Mouse (Mus musculus) neural tube, embryonic 12.5 days (tissue): Measurements from ENCODE around the gene Zfp346. TPM values are rescaled to one million over a fixed set of nuclear protein-coding genes. Genes with fewer than 3 reads are reported as not detected.
A peak's percentile ranks its signal among the peaks of the same experiment; 100 is the strongest.

Experiments
- ATAC-seq: fragments of 200-750 bp; cut with Nextera tagmentation; 2 replicates; pipeline ENCODE4 v1.8.0; 2017; ENCODE audit warnings: low read depth, mild to moderate bottlenecking, moderate TSS enrichment, moderate library complexity; ENCODE audit not compliant: low FRiP score
- H3K27ac ChIP-seq: fragments of 300-500 bp; sonication (generic); 2 replicates; pipeline ENCODE4 v1.5.1; 2016
- H3K27me3 ChIP-seq: fragments of 300-500 bp; sonication (generic); replicated peaks from 2 replicates; pipeline ENCODE4 v1.6.1; 2016; ENCODE audit warnings: mild to moderate bottlenecking
- H3K36me3 ChIP-seq: fragments of 300-500 bp; sonication (generic); 2 replicates; pipeline ENCODE4 v1.6.1; 2016; ENCODE audit warnings: mild to moderate bottlenecking
- H3K4me1 ChIP-seq: fragments of 300-500 bp; sonication (generic); 2 replicates; pipeline ENCODE4 v1.6.1; 2016
- H3K4me2 ChIP-seq: fragments of 300-500 bp; sonication (generic); replicated peaks from 2 replicates; pipeline ENCODE4 v1.6.1; 2016; ENCODE audit warnings: mild to moderate bottlenecking
- H3K4me3 ChIP-seq: fragments of 300-500 bp; sonication (generic); 2 replicates; pipeline ENCODE4 v1.5.1; 2016
- H3K9ac ChIP-seq: fragments of 300-500 bp; sonication (generic); 2 replicates; pipeline ENCODE4 v1.6.1; 2016; ENCODE audit warnings: mild to moderate bottlenecking
- H3K9me3 ChIP-seq: fragments of 300-500 bp; sonication (generic); 2 replicates; pipeline ENCODE4 v1.6.1; 2016; ENCODE audit warnings: mild to moderate bottlenecking
- WGBS: fragments of 180-500 bp; shearing (Covaris S2); methylation state at CpG from one replicate; pipeline ENCODE4 v1.1.7; 2016; 5-methylcytosine and 5-hydroxymethylcytosine counted together
- polyA plus RNA-seq: library from polyadenylated mRNA; unstranded; fragments of >200 nt; fragmentation: Nextera tagmentation; extraction: Ambion mirVana; gene quantifications from 2 replicates; pipeline ENCODE4 v1.2.1, GENCODE M21; 2016

The Zfp346 gene
- polyA plus RNA-seq, 1 experiment from 2014 or later = 26.1 TPM

DNA sequence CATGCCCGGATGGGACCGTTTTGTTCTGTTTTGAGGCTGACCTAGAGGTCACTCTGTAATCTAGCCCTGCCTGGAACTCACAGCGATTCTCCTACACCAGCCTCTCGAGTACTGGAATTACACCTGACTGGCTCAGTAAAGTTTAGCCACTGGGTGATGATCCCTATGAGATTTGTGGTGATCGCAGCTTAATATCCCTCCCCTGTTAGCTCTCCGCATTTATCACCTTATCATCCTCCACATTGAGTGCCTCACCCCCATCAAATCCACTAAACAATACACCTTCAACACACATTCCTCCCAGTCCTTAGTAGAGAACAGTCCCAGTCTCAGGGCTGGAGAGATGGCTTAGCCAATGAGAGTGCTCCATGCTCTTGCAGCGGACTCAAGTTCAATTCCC lies 57.3 kb downstream of the Zfp346 start:
- Histone ChIP-seq H3K9me3 (no peaks in the 10 kb centered on the region), H3K4me3 (no peak overlapping the region), H3K27ac (no peak overlapping the region), H3K36me3 (no peaks in the 10 kb centered on the region), H3K4me1 (no peaks in the 10 kb centered on the region), H3K27me3 (no peaks in the 10 kb centered on the region), H3K9ac (no peak overlapping the region), H3K4me2 (no peak overlapping the region)
- WGBS = 68% methylated on average over 7 of the region's 7 CpGs
- no peak for ATAC-seq

- no peak for ATAC-seq
- H3K9me3 ChIP-seq = no peaks in the 10 kb centered on the region
- 63% methylated on average over 5 of the region's 5 CpGs for WGBS
Measured at GRCm38 (mm10) chr13:55163553-55163952, 58.4 kb downstream of the Zfp346 start.

GRCm38 (mm10) chr13:55165831-55166339 lies 60.8 kb downstream of the Zfp346 start:
- ATAC-seq = no peak
- no peak overlapping the region for H3K4me2 ChIP-seq
- no peaks in the 10 kb centered on the region for H3K27me3 ChIP-seq
- H3K9me3 ChIP-seq = no peaks in the 10 kb centered on the region
- WGBS = 92% methylated on average over 16 of the region's 16 CpGs
- no peak overlapping the region for H3K27ac ChIP-seq
- H3K36me3 ChIP-seq = no peaks in the 10 kb centered on the region
- H3K9ac ChIP-seq = no peak overlapping the region
- H3K4me3 ChIP-seq = no peak overlapping the region
- peaks cover 10% of the 10 kb centered on the region; the same call in 1 of the 2 replicates for H3K4me1 ChIP-seq

More at GRCm38 (mm10) chr13:55163553-55163952, 58.4 kb downstream of the Zfp346 start:
- no peak overlapping the region for H3K27ac ChIP-seq
- H3K36me3 ChIP-seq = no peaks in the 10 kb centered on the region
- no peak overlapping the region for H3K9ac ChIP-seq
- no peak overlapping the region for H3K4me3 ChIP-seq
- 0 out of 2 replicates have a peak, but pooled peaks cover 3% of the 10 kb centered on the region for H3K4me1 ChIP-seq
- H3K4me2 ChIP-seq = no peak overlapping the region
- no peaks in the 10 kb centered on the region for H3K27me3 ChIP-seq

GRCm38 (mm10) chr13:55166806-55167725 lies 62.0 kb downstream of the Zfp346 start:
- Histone ChIP-seq H3K27me3 (no peaks in the 10 kb centered on the region), H3K4me3 (no peak overlapping the region), H3K27ac (no peak overlapping the region), H3K4me2 (no peak overlapping the region), H3K36me3 (no peaks in the 10 kb centered on the region), H3K4me1 (peaks cover 20% of the 10 kb centered on the region), H3K9me3 (no peaks in the 10 kb centered on the region), H3K9ac (no peak overlapping the region)
- no peak for ATAC-seq
- 91% methylated on average over 32 of the region's 32 CpGs for WGBS

- Histone ChIP-seq H3K4me1 (peaks cover 27% of the 10 kb centered on the region), H3K36me3 (no peaks in the 10 kb centered on the region), H3K27ac (no peak overlapping the region), H3K4me2 (no peak overlapping the region), H3K9me3 (no peaks in the 10 kb centered on the region), H3K27me3 (no peaks in the 10 kb centered on the region), H3K9ac (no peak overlapping the region), H3K4me3 (no peak overlapping the region)
- 76% methylated on average over 11 of the region's 11 CpGs for WGBS
- no peak for ATAC-seq
Measured at GRCm38 (mm10) chr13:55167798-55168197, 62.7 kb downstream of the Zfp346 start.

GRCm38 (mm10) chr13:55168255-55168654 lies 63.1 kb downstream of the Zfp346 start:
- Histone ChIP-seq H3K4me3 (no peak overlapping the region), H3K9me3 (no peaks in the 10 kb centered on the region), H3K9ac (no peak overlapping the region), H3K4me2 (no peak overlapping the region), H3K27ac (0 out of 2 replicates have a peak overlapping the region, but pooled peaks have one; percentile 5), H3K36me3 (no peaks in the 10 kb centered on the region), H3K27me3 (no peaks in the 10 kb centered on the region), H3K4me1 (peaks cover 27% of the 10 kb centered on the region)
- WGBS = 95% methylated on average over 5 of the region's 5 CpGs
- ATAC-seq = no peak

- peaks cover 27% of the 10 kb centered on the region for H3K4me1 ChIP-seq
- no peaks in the 10 kb centered on the region for H3K9me3 ChIP-seq
- no peaks in the 10 kb centered on the region for H3K27me3 ChIP-seq
- 42% methylated on average over 13 of the region's 13 CpGs for WGBS
- H3K36me3 ChIP-seq = no peaks in the 10 kb centered on the region
- H3K4me3 ChIP-seq = no peak overlapping the region
- no peak overlapping the region for H3K9ac ChIP-seq
- peak; percentile 83 for ATAC-seq
- H3K4me2 ChIP-seq = no peak overlapping the region; the same call in 1 of the 2 replicates
- 0 out of 2 replicates have a peak overlapping the region, but pooled peaks have one; percentile 5 for H3K27ac ChIP-seq
Measured at GRCm38 (mm10) chr13:55168958-55169369, 63.9 kb downstream of the Zfp346 start.

GRCm38 (mm10) chr13:55171517-55172335 lies 66.6 kb downstream of the Zfp346 start:
- Histone ChIP-seq H3K4me3 (no peak overlapping the region), H3K36me3 (no peaks in the 10 kb centered on the region), H3K9me3 (no peaks in the 10 kb centered on the region), H3K9ac (0 out of 2 replicates have a peak overlapping the region, but pooled peaks have one; percentile 40), H3K4me1 (peaks cover 27% of the 10 kb centered on the region), H3K27ac (peak overlapping the region; percentile 62; the same call in 1 of the 2 replicates), H3K4me2 (peak overlapping the region; percentile 47), H3K27me3 (no peaks in the 10 kb centered on the region)
- ATAC-seq = peak; percentile 72
- WGBS = 14% methylated on average over 26 of the region's 26 CpGs

DNA sequence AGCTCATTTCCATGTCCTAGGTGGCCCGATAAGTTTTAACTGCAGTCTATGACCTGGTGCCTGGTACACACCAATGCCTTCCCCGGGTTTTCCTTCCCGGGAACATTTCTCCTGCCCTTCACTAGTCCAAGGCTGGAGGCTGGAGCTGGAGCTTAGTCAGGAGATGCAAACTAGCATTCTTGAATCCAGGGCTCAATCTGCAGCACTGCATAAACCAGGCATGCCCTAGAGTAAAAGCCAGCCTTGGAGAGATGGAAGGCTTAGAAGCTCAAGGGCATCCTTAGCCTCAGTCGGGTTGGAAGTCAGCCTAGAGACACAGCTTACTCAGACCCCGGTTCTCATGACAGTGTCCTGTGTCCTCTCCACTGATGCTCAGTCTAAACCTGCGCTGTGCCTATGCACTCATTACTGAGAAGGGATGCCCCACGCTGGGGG lies 67.2 kb downstream of the Zfp346 start:
- Histone ChIP-seq H3K9ac (0 out of 2 replicates have a peak overlapping the region, but pooled peaks have one; percentile 5), H3K4me3 (no peak overlapping the region), H3K36me3 (no peaks in the 10 kb centered on the region), H3K27me3 (no peaks in the 10 kb centered on the region), H3K9me3 (no peaks in the 10 kb centered on the region), H3K4me1 (peaks cover 27% of the 10 kb centered on the region), H3K27ac (no peak overlapping the region), H3K4me2 (peak overlapping the region; percentile 47)
- no peak for ATAC-seq
- WGBS = 54% methylated on average over 7 of the region's 7 CpGs

DNA sequence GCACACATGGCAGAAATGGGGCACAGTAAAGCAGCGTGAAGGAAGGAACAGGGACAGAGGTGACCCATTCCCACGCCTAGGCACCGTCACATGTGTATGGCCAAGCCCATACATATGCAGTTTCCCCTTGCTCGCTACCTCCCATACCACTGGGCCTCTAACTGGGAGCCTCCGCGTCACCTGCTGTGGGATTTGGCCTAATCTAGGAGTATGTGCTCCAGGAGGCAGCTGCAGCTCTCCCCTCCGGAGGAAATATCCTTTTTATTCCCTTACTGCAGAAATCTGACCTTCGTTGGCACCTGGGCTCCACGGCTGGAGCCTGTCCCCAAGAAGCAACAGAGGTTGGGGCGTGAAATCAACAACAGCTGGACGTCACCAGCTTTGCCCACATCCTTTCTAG lies 69.2 kb downstream of the Zfp346 start:
- no peak for ATAC-seq
- Histone ChIP-seq H3K4me3 (no peak overlapping the region), H3K27me3 (no peaks in the 10 kb centered on the region), H3K36me3 (no peaks in the 10 kb centered on the region), H3K4me2 (no peak overlapping the region), H3K4me1 (peaks cover 17% of the 10 kb centered on the region), H3K9me3 (no peaks in the 10 kb centered on the region), H3K9ac (no peak overlapping the region), H3K27ac (no peak overlapping the region)
- 77% methylated on average over 11 of the region's 11 CpGs for WGBS

DNA sequence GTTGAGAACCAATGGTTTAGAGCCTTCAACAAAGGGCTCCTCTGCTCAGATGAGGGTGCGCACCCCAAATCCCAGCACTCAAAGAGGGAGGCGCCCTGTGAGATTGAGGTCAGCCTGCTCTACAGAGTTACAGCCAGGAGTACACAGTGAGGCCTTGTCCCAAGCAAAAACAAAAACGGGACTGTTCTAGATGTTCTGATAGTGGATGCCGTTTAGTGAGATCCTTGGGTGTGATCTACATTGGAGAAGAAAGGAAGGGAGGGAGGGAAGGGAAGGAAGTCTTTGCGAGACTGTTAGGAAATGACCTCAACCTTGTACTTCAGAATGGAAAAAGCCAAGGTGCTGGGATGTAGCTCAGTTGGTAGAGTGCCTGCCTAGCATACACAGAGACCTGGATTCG lies 71.2 kb downstream of the Zfp346 start:
- H3K4me3 ChIP-seq = no peak overlapping the region
- H3K9me3 ChIP-seq = no peaks in the 10 kb centered on the region
- 89% methylated on average over 6 of the region's 6 CpGs for WGBS
- H3K4me1 ChIP-seq = peaks cover 16% of the 10 kb centered on the region
- ATAC-seq = no peak
- H3K36me3 ChIP-seq = no peaks in the 10 kb centered on the region
- no peaks in the 10 kb centered on the region for H3K27me3 ChIP-seq
- H3K4me2 ChIP-seq = no peak overlapping the region
- no peak overlapping the region for H3K9ac ChIP-seq
- H3K27ac ChIP-seq = no peak overlapping the region
